Mouse (Mus musculus): ENCODE data around the gene Mamstr. TPM values are rescaled to one million over a fixed set of nuclear protein-coding genes. Genes with fewer than 3 reads are reported as not detected.

Gene Mamstr
- 7.2 and 11.2 TPM in 2 replicates for polyA plus RNA-seq (2012; rRNA removed; ENCODE audit: low replicate concordance)

GRCm38 (mm10) chr7:45639561-45640027, at the start of gene Mamstr:
TSS of gene Mamstr (plus strand) at chr7:45639977.

GRCm38 (mm10) chr7:45617042-45617695, 22.6 kb upstream of the Mamstr start, which contains the start of gene Fut1:
TSS of gene Fut1 (plus strand) at chr7:45617289.

GRCm38 (mm10) chr7:45621443-45621842, 18.3 kb upstream of the Mamstr start, which contains the start of gene Izumo1:
TSS of gene Izumo1 (plus strand) at chr7:45621811.

GRCm38 (mm10) chr7:45627261-45627660, 12.5 kb upstream of the Mamstr start, which contains the start of gene Rasip1:
TSS of gene Rasip1 (plus strand) at chr7:45627488.

GRCm38 (mm10) chr7:45666161-45666560, 26.4 kb downstream of the Mamstr start, which contains the start of gene Fut2:
TSS of gene Fut2 (minus strand) at chr7:45666394.

GRCm38 (mm10) chr7:45683396-45684050, 43.7 kb downstream of the Mamstr start, which contains the start of gene Ntn5:
TSS of gene Ntn5 (plus strand) at chr7:45684022.

GRCm38 (mm10) chr7:45693921-45694591, 54.3 kb downstream of the Mamstr start, which contains the start of gene Sec1:
TSS of gene Sec1 (minus strand) at chr7:45694402.

Other genes starting within 250 kb of the Mamstr start
- 195 and 299 TPM in 2 replicates for gene Snrnp70, start 244.2 kb upstream of the Mamstr start, polyA plus RNA-seq (2012; rRNA removed; ENCODE audit: low replicate concordance)
- gene Kcna7, start 234.3 kb upstream of the Mamstr start, polyA plus RNA-seq (2012; rRNA removed; ENCODE audit: low replicate concordance) = 0.07 and 0.18 TPM in 2 replicates
- gene Ntf5, start 226.3 kb upstream of the Mamstr start, polyA plus RNA-seq (2012; rRNA removed; ENCODE audit: low replicate concordance) = 0.13 and 1.2 TPM in 2 replicates
- not detected in 2 replicates for gene Lhb, start 219.2 kb upstream of the Mamstr start, polyA plus RNA-seq (2012; rRNA removed; ENCODE audit: low replicate concordance)
- 95.5 and 128 TPM in 2 replicates for gene Gys1, start 205.1 kb upstream of the Mamstr start, polyA plus RNA-seq (2012; rRNA removed; ENCODE audit: low replicate concordance)
- gene Ruvbl2, start 201.9 kb upstream of the Mamstr start, polyA plus RNA-seq (2012; rRNA removed; ENCODE audit: low replicate concordance) = 41.3 and 83.3 TPM in 2 replicates
- gene Ftl1, start 180.1 kb upstream of the Mamstr start, polyA plus RNA-seq (2012; rRNA removed; ENCODE audit: low replicate concordance) = 2,999 and 3,958 TPM in 2 replicates
- 94.4 and 133 TPM in 2 replicates for gene Bax, start 173.1 kb upstream of the Mamstr start, polyA plus RNA-seq (2012; rRNA removed; ENCODE audit: low replicate concordance)
- 0.20 and 0.76 TPM in 2 replicates for gene Tulp2, start 158.1 kb upstream of the Mamstr start, polyA plus RNA-seq (2012; rRNA removed; ENCODE audit: low replicate concordance)
- 5.0 and 20.5 TPM in 2 replicates for gene Gm45808, start 153.2 kb upstream of the Mamstr start, polyA plus RNA-seq (2012; rRNA removed; ENCODE audit: low replicate concordance)
- 21.6 and 53.7 TPM in 2 replicates for gene Dhdh, start 151.2 kb upstream of the Mamstr start, polyA plus RNA-seq (2012; rRNA removed; ENCODE audit: low replicate concordance)
- gene Nucb1, start 129.6 kb upstream of the Mamstr start, polyA plus RNA-seq (2012; rRNA removed; ENCODE audit: low replicate concordance) = 427 and 466 TPM in 2 replicates
- gene Ppp1r15a, start 113.7 kb upstream of the Mamstr start, polyA plus RNA-seq (2012; rRNA removed; ENCODE audit: low replicate concordance) = 26.7 and 32.6 TPM in 2 replicates
- gene Plekha4, start 113.6 kb upstream of the Mamstr start, polyA plus RNA-seq (2012; rRNA removed; ENCODE audit: low replicate concordance) = 12.8 and 21.4 TPM in 2 replicates
- gene Hsd17b14, start 85.1 kb upstream of the Mamstr start, polyA plus RNA-seq (2012; rRNA removed; ENCODE audit: low replicate concordance) = 3.1 and 7.0 TPM in 2 replicates
- 143 and 215 TPM in 2 replicates for gene Bcat2, start 69.8 kb upstream of the Mamstr start, polyA plus RNA-seq (2012; rRNA removed; ENCODE audit: low replicate concordance)
- gene Fgf21, start 24.5 kb upstream of the Mamstr start, polyA plus RNA-seq (2012; rRNA removed; ENCODE audit: low replicate concordance) = 0.78 and 1.8 TPM in 2 replicates
- 0.07 and 0.24 TPM in 2 replicates for gene Fut1, start 22.7 kb upstream of the Mamstr start, polyA plus RNA-seq (2012; rRNA removed; ENCODE audit: low replicate concordance)
- gene Izumo1, start 18.2 kb upstream of the Mamstr start, polyA plus RNA-seq (2012; rRNA removed; ENCODE audit: low replicate concordance) = 0.41 and 1.0 TPM in 2 replicates
- gene Rasip1, start 12.5 kb upstream of the Mamstr start, polyA plus RNA-seq (2012; rRNA removed; ENCODE audit: low replicate concordance) = 38.6 and 65.4 TPM in 2 replicates
- 0.03 and 21.7 TPM in 2 replicates for gene Fut2, start 26.4 kb downstream of the Mamstr start, polyA plus RNA-seq (2012; rRNA removed; ENCODE audit: low replicate concordance)
- gene Ntn5, start 44.0 kb downstream of the Mamstr start, polyA plus RNA-seq (2012; rRNA removed; ENCODE audit: low replicate concordance) = not detected in 2 replicates
- gene Sec1, start 54.4 kb downstream of the Mamstr start, polyA plus RNA-seq (2012; rRNA removed; ENCODE audit: low replicate concordance) = 0.23 and 0.30 TPM in 2 replicates
- gene Car11, start 59.9 kb downstream of the Mamstr start, polyA plus RNA-seq (2012; rRNA removed; ENCODE audit: low replicate concordance) = 17.8 and 42.8 TPM in 2 replicates
- 63.6 and 77.9 TPM in 2 replicates for gene Dbp, start 65.1 kb downstream of the Mamstr start, polyA plus RNA-seq (2012; rRNA removed; ENCODE audit: low replicate concordance)
- gene Rpl18, start 75.5 kb downstream of the Mamstr start, polyA plus RNA-seq (2012; rRNA removed; ENCODE audit: low replicate concordance) = 753 and 1,942 TPM in 2 replicates
- 36.9 and 48.7 TPM in 2 replicates for gene Sphk2, start 78.0 kb downstream of the Mamstr start, polyA plus RNA-seq (2012; rRNA removed; ENCODE audit: low replicate concordance)
- gene Fam83e, start 81.2 kb downstream of the Mamstr start, polyA plus RNA-seq (2012; rRNA removed; ENCODE audit: low replicate concordance) = 0.42 and 0.51 TPM in 2 replicates
- gene Spaca4, start 85.8 kb downstream of the Mamstr start, polyA plus RNA-seq (2012; rRNA removed; ENCODE audit: low replicate concordance) = not detected in 2 replicates
- gene Lmtk3, start 143.8 kb downstream of the Mamstr start, polyA plus RNA-seq (2012; rRNA removed; ENCODE audit: low replicate concordance) = 0.63 and 25.3 TPM in 2 replicates
- gene Sult2b1, start 144.7 kb downstream of the Mamstr start, polyA plus RNA-seq (2012; rRNA removed; ENCODE audit: low replicate concordance) = 0.23 and 2.8 TPM in 2 replicates
- gene Cyth2, start 174.6 kb downstream of the Mamstr start, polyA plus RNA-seq (2012; rRNA removed; ENCODE audit: low replicate concordance) = 51.8 and 57.9 TPM in 2 replicates
- gene Kcnj14, start 184.8 kb downstream of the Mamstr start, polyA plus RNA-seq (2012; rRNA removed; ENCODE audit: low replicate concordance) = 4.8 and 23.1 TPM in 2 replicates
- gene Grwd1, start 191.0 kb downstream of the Mamstr start, polyA plus RNA-seq (2012; rRNA removed; ENCODE audit: low replicate concordance) = 14.7 and 32.7 TPM in 2 replicates
- gene Kdelr1, start 232.8 kb downstream of the Mamstr start, polyA plus RNA-seq (2012; rRNA removed; ENCODE audit: low replicate concordance) = 371 and 393 TPM in 2 replicates
- 1.1 and 6.1 TPM in 2 replicates for gene Grin2d, start 238.4 kb downstream of the Mamstr start, polyA plus RNA-seq (2012; rRNA removed; ENCODE audit: low replicate concordance)

Data from subcutaneous adipose tissue, adult 2 months (tissue).